Mouse (Mus musculus): ENCODE measurements around the gene Hist1h1e. TPM values are rescaled to one million over a fixed set of nuclear protein-coding genes. Genes with fewer than 3 reads are reported as not detected.

The Hist1h1e gene
- polyA plus RNA-seq, 1 experiment from 2014 or later = 25.7 TPM

GRCm38 (mm10) chr13:23620733-23621531, 1.4 kb downstream of the Hist1h1e start, which contains the start of gene Hist1h2be:
Gene Hist1h2be, minus strand, starts transcription at chr13:23621124.
- under 1% methylated on average over 27 of the region's 27 CpGs for WGBS
- no peaks in the 10 kb centered on the region for H3K27me3 ChIP-seq (ENCODE audit: insufficient read depth, low read length)
- peak within 1 kb of the TSS; percentile 88 for H3K9ac ChIP-seq
- H3K9me3 ChIP-seq (ENCODE audit: low read depth, low read length) = no peaks in the 10 kb centered on the region
- H3K4me2 ChIP-seq = peak within 1 kb of the TSS; percentile 69
- TF ChIP-seq CTCF (IDR thresholded peaks at IDR 0.05; ENCODE audit: low read depth) = no peak
- ATAC-seq (ENCODE audit: insufficient read depth) (peak; percentile 88), DNase-seq (peak; percentile 95)
- H3K4me1 ChIP-seq (ENCODE audit: insufficient read depth) = peaks cover 4% of the 10 kb centered on the region; the same call in 1 of the 2 replicates
- peak within 1 kb of the TSS; percentile 55 for H3K4me3 ChIP-seq (ENCODE audit: low read depth, low read length)
- H3K36me3 ChIP-seq (ENCODE audit: insufficient read depth) = no peaks in the 10 kb centered on the region
- peak within 1 kb of the TSS; percentile 98 for H3K27ac ChIP-seq (ENCODE audit: low read depth)

GRCm38 (mm10) chr13:23620056-23620732, 2.2 kb downstream of the Hist1h1e start:
- Histone ChIP-seq H3K4me3 (ENCODE audit: low read depth, low read length) (peak overlapping the region; percentile 55), H3K4me2 (peak overlapping the region; percentile 69), H3K36me3 (ENCODE audit: insufficient read depth) (no peaks in the 10 kb centered on the region), H3K4me1 (ENCODE audit: insufficient read depth) (peaks cover 4% of the 10 kb centered on the region; the same call in 1 of the 2 replicates), H3K9ac (peak overlapping the region; percentile 88), H3K9me3 (ENCODE audit: low read depth, low read length) (no peaks in the 10 kb centered on the region), H3K27ac (ENCODE audit: low read depth) (peak overlapping the region; percentile 98), H3K27me3 (ENCODE audit: insufficient read depth, low read length) (no peaks in the 10 kb centered on the region)
- DNase-seq (peak; percentile 8), ATAC-seq (ENCODE audit: insufficient read depth) (no peak)
- 36% methylated on average over 12 of the region's 12 CpGs for whole genome bisulfite sequencing
- no peak for TF ChIP-seq CTCF (IDR thresholded peaks at IDR 0.05; ENCODE audit: low read depth)

- no peaks in the 10 kb centered on the region for H3K4me1 ChIP-seq (ENCODE audit: insufficient read depth)
- H3K27ac ChIP-seq (ENCODE audit: low read depth) = no peak overlapping the region
- ATAC-seq (ENCODE audit: insufficient read depth) = no peak
- DNase-seq = no peak
- H3K36me3 ChIP-seq (ENCODE audit: insufficient read depth) = no peaks in the 10 kb centered on the region
- no peak overlapping the region for H3K9ac ChIP-seq
- no peak overlapping the region for H3K4me2 ChIP-seq
- no peak overlapping the region for H3K4me3 ChIP-seq (ENCODE audit: low read depth, low read length)
- no peaks in the 10 kb centered on the region for H3K27me3 ChIP-seq (ENCODE audit: insufficient read depth, low read length)
- no peaks in the 10 kb centered on the region for H3K9me3 ChIP-seq (ENCODE audit: low read depth, low read length)
- no peak for TF ChIP-seq CTCF (IDR thresholded peaks at IDR 0.05; ENCODE audit: low read depth)
- WGBS = 88% methylated on average over 3 of the region's 3 CpGs
Observed at GRCm38 (mm10) chr13:23611638-23612037, 10.7 kb downstream of the Hist1h1e start.

GRCm38 (mm10) chr13:23610393-23610792, 12.0 kb downstream of the Hist1h1e start:
- no peak for DNase-seq
- no peak overlapping the region for H3K4me3 ChIP-seq (ENCODE audit: low read depth, low read length)
- no peak overlapping the region for H3K9ac ChIP-seq
- H3K4me2 ChIP-seq = no peak overlapping the region
- no peaks in the 10 kb centered on the region for H3K4me1 ChIP-seq (ENCODE audit: insufficient read depth)
- H3K9me3 ChIP-seq (ENCODE audit: low read depth, low read length) = no peaks in the 10 kb centered on the region
- no peak for TF ChIP-seq CTCF (IDR thresholded peaks at IDR 0.05; ENCODE audit: low read depth)
- ATAC-seq (ENCODE audit: insufficient read depth) = no peak
- no peaks in the 10 kb centered on the region for H3K27me3 ChIP-seq (ENCODE audit: insufficient read depth, low read length)
- WGBS = 80% methylated on average over 2 of the region's 2 CpGs
- H3K27ac ChIP-seq (ENCODE audit: low read depth) = no peak overlapping the region
- no peaks in the 10 kb centered on the region for H3K36me3 ChIP-seq (ENCODE audit: insufficient read depth)

- no peak for ATAC-seq (ENCODE audit: insufficient read depth)
- no peaks in the 10 kb centered on the region for H3K36me3 ChIP-seq (ENCODE audit: insufficient read depth)
- no peaks in the 10 kb centered on the region for H3K4me1 ChIP-seq (ENCODE audit: insufficient read depth)
- H3K4me2 ChIP-seq = no peak overlapping the region
- no peak overlapping the region for H3K9ac ChIP-seq
- no peaks in the 10 kb centered on the region for H3K27me3 ChIP-seq (ENCODE audit: insufficient read depth, low read length)
- no peak overlapping the region for H3K27ac ChIP-seq (ENCODE audit: low read depth)
- DNase-seq = no peak
- TF ChIP-seq CTCF (IDR thresholded peaks at IDR 0.05; ENCODE audit: low read depth) = no peak
- H3K9me3 ChIP-seq (ENCODE audit: low read depth, low read length) = no peaks in the 10 kb centered on the region
- no peak overlapping the region for H3K4me3 ChIP-seq (ENCODE audit: low read depth, low read length)
Observed at GRCm38 (mm10) chr13:23609844-23610243, 12.5 kb downstream of the Hist1h1e start.

GRCm38 (mm10) chr13:23609209-23609608, 13.1 kb downstream of the Hist1h1e start:
- TF ChIP-seq CTCF (IDR thresholded peaks at IDR 0.05; ENCODE audit: low read depth) = no peak
- H3K27me3 ChIP-seq (ENCODE audit: insufficient read depth, low read length) = no peaks in the 10 kb centered on the region
- no peaks in the 10 kb centered on the region for H3K9me3 ChIP-seq (ENCODE audit: low read depth, low read length)
- no peak overlapping the region for H3K27ac ChIP-seq (ENCODE audit: low read depth)
- ATAC-seq (ENCODE audit: insufficient read depth) (no peak), DNase-seq (no peak)
- no peaks in the 10 kb centered on the region for H3K4me1 ChIP-seq (ENCODE audit: insufficient read depth)
- no peaks in the 10 kb centered on the region for H3K36me3 ChIP-seq (ENCODE audit: insufficient read depth)
- H3K9ac ChIP-seq = no peak overlapping the region
- H3K4me3 ChIP-seq (ENCODE audit: low read depth, low read length) = no peak overlapping the region
- H3K4me2 ChIP-seq = no peak overlapping the region
- WGBS = 67% methylated on average over 4 of the region's 4 CpGs

GRCm38 (mm10) chr13:23605052-23605451, 17.3 kb downstream of the Hist1h1e start:
- TF ChIP-seq CTCF (IDR thresholded peaks at IDR 0.05; ENCODE audit: low read depth) = no peak
- H3K4me2 ChIP-seq = no peak overlapping the region
- no peak overlapping the region for H3K27ac ChIP-seq (ENCODE audit: low read depth)
- H3K9me3 ChIP-seq (ENCODE audit: low read depth, low read length) = no peaks in the 10 kb centered on the region
- ATAC-seq (ENCODE audit: insufficient read depth) (no peak), DNase-seq (no peak)
- no peaks in the 10 kb centered on the region for H3K36me3 ChIP-seq (ENCODE audit: insufficient read depth)
- no peak overlapping the region for H3K4me3 ChIP-seq (ENCODE audit: low read depth, low read length)
- H3K4me1 ChIP-seq (ENCODE audit: insufficient read depth) = no peaks in the 10 kb centered on the region
- no peak overlapping the region for H3K9ac ChIP-seq
- no peaks in the 10 kb centered on the region for H3K27me3 ChIP-seq (ENCODE audit: insufficient read depth, low read length)
- 89% methylated on average over 3 of the region's 3 CpGs for WGBS

All from lung, embryonic 14.5 days (tissue).